Mouse (Mus musculus) CD4-positive naive resting alpha-beta T cell, adult 57 days (primary cell): Measurements from ENCODE around the gene Smoc1. TPM values are rescaled to one million over a fixed set of nuclear protein-coding genes. Genes with fewer than 3 reads are reported as not detected.

Experiments used
- total RNA-seq: library from RNA; stranded (reverse); gene quantifications from one replicate; pipeline ENCODE4 v1.2.4, GENCODE M21; 2023

Gene Smoc1
- total RNA-seq: 0.21 TPM

DNA sequence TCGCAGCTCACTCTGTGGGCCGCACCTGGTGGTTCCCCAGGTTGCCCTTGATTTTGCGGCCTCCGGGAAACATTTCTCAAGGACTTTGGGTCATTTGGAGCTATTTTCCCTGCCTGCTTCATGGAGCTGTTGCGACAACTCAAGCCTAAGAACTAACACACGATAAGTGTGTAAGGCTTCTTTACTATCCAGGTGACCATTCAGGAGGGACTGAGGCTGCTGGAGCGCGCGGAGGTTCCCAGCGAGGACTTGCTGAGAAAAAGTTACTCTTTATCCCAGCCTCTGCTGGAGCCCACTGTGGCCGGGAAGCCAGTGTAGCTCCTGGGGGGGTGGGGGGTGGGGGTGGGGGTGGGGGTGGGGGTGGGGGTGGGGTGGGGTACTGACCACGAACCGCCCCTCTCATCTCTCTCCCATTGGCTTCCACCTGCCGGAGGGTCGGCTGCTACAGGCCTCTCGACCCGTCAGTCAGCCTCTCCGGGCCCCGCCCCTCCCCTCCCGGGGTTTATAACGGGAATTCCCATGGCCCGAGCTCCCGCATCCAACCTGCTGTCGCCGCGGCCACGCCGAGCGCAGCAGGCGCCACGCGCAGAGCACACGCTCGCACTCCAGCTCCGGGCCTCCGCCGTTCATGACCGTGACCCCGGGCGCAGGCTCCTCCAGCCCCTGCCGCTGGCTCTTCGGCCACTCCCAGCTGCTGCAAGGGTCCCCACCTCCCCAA, at the start of gene Smoc1:
Gene Smoc1, plus strand, starts transcription at position 532 of the 718 bp plus-strand sequence.

Other genes with a start within 250 kb of the Smoc1 start
- 133 TPM for gene Susd6, start 236.3 kb upstream of the Smoc1 start, total RNA-seq
- gene Srsf5, start 81.3 kb upstream of the Smoc1 start, total RNA-seq: 1,225 TPM
- gene Slc10a1, start 58.1 kb upstream of the Smoc1 start, total RNA-seq: not detected